Mouse (Mus musculus) spleen, postnatal 36 days (tissue): ENCODE results near the gene Larp4b.
A peak's percentile ranks its signal among the peaks of the same experiment; 100 is the strongest.
"Not testable (repeated sequence)": the region's sequence is repeated elsewhere in the genome, so short reads cannot be mapped to it uniquely, and the experiment has no call there.

Experiments used
- DNase-seq, 2 experiments: peaks; one replicate each; pipeline ENCODE4 v3.0.0; 2022; ENCODE audit warnings: low spot score in 2 of 2, mixed read lengths in 1 of 2

The Larp4b gene

GRCm38 (mm10) chr13:9093316-9094155, at the start of gene Larp4b:
TSS of gene Larp4b (plus strand) at chr13:9093881.
- DNase-seq, result peak; percentile 97

GRCm38 (mm10) chr13:9044731-9045130, 49.0 kb upstream of the Larp4b start:
- DNase-seq, result no peak

- not testable (repeated sequence) for DNase-seq
Observed at GRCm38 (mm10) chr13:9052049-9052691, 41.5 kb upstream of the Larp4b start.

GRCm38 (mm10) chr13:9057277-9057676, 36.4 kb upstream of the Larp4b start:
- DNase-seq, result no peak

- no peak for DNase-seq
Observed at GRCm38 (mm10) chr13:9058706-9059105, 35.0 kb upstream of the Larp4b start.

GRCm38 (mm10) chr13:9061394-9061793, 32.3 kb upstream of the Larp4b start:
- DNase-seq, result no peak

- no peak for DNase-seq
Observed at GRCm38 (mm10) chr13:9064196-9064595, 29.5 kb upstream of the Larp4b start.

- no peak for DNase-seq
Observed at GRCm38 (mm10) chr13:9066107-9066506, 27.6 kb upstream of the Larp4b start.

GRCm38 (mm10) chr13:9071008-9071407, 22.7 kb upstream of the Larp4b start:
- no peak for DNase-seq

- no peak for DNase-seq
Observed at GRCm38 (mm10) chr13:9073818-9074217, 19.9 kb upstream of the Larp4b start.

- no peak for DNase-seq
Observed at GRCm38 (mm10) chr13:9075825-9076592, 17.7 kb upstream of the Larp4b start.

- no peak for DNase-seq
Observed at GRCm38 (mm10) chr13:9082128-9082883, 11.4 kb upstream of the Larp4b start.

GRCm38 (mm10) chr13:9094186-9094980, 702 bp downstream of the Larp4b start:
- DNase-seq, result peak; percentile 21 to 34

GRCm38 (mm10) chr13:9099289-9099688, 5.6 kb downstream of the Larp4b start:
- no peak for DNase-seq

GRCm38 (mm10) chr13:9100517-9100916, 6.8 kb downstream of the Larp4b start:
- DNase-seq, result no peak

GRCm38 (mm10) chr13:9106246-9106645, 12.6 kb downstream of the Larp4b start:
- DNase-seq, result no peak

GRCm38 (mm10) chr13:9106992-9107858, 13.5 kb downstream of the Larp4b start:
- no peak for DNase-seq

GRCm38 (mm10) chr13:9113735-9114134, 20.1 kb downstream of the Larp4b start:
- DNase-seq, result no peak

GRCm38 (mm10) chr13:9120835-9121542, 27.3 kb downstream of the Larp4b start:
- no peak for DNase-seq
